Mouse (Mus musculus) cerebellum, adult 11 months (tissue): ENCODE measurements around the gene Lrrc1.
A peak's percentile ranks its signal among the peaks of the same experiment; 100 is the strongest.

ENCODE experiments used
- DNase-seq: peaks from one replicate; pipeline ENCODE4 v3.0.0; 2022

Lrrc1 gene

GRCm38 (mm10) chr9:77541556-77541955 lies 3.1 kb downstream of the Lrrc1 start:
- DNase-seq, result no peak

DNA sequence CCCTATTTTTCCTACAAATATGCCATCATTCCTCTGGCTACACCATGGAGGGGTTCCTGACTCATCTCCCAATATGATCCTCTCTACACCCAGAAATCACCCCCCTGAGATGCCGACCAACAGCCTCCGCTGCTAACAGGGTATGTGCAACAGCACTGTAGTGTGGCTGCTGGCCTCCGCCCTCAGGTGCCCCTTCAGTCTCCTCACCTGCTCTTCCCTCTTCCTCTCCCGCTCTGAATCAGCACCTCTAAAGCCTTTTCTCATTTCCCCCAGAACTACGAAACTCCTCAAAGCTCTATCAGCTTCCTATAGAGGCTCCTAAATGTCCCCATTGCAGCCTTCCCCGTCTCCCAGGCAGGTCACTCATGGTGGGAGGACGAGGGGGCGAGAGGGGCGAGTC lies 5.4 kb downstream of the Lrrc1 start:
- no peak for DNase-seq

GRCm38 (mm10) chr9:77537357-77537756 lies 7.3 kb downstream of the Lrrc1 start:
- DNase-seq, result no peak

DNA sequence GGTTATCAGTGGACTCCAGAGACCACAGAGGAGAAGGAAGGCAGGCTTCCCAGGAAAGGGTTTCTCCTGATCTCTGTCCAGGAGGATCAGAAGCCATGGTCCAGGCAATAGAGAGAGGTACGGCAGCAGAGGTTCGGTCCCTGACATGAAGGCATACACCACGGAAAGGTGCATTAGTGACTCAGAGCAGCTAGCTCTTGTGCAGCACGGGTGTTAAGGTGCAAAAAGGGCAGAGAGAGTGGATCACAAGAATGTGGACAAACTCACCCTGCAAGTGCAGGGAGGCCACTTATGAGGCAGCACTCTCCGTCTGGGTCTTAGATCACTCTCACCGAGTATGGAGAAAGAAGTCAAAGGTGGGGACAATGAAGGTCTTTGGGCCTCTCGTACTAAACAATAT lies 7.8 kb downstream of the Lrrc1 start:
- DNase-seq, result no peak

DNA sequence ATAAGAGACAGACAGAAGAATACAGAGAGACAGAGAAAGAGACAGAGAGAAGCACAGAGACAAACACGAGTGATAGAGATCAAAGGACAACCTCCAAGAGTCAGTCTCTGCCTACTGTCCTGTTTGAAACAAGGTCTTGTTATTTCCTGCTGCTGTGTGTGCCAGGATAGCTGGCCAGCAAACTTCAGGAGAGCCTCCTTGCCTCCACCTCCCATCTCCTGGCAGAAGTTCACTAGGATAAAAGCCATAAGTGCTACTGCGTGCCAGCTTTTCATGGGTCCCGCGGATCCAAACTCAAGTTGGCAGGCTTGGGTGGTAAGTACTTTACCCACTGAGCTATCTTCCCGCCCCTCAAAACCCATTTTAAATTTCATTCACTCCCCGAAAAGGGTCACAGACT lies 8.4 kb downstream of the Lrrc1 start:
- DNase-seq, result no peak

GRCm38 (mm10) chr9:77535021-77535744 lies 9.5 kb downstream of the Lrrc1 start:
- peak; percentile 24 for DNase-seq

- DNase-seq, result no peak
These were observed 16.2 kb downstream of the Lrrc1 start for GRCm38 (mm10) chr9:77528379-77529041.

DNA sequence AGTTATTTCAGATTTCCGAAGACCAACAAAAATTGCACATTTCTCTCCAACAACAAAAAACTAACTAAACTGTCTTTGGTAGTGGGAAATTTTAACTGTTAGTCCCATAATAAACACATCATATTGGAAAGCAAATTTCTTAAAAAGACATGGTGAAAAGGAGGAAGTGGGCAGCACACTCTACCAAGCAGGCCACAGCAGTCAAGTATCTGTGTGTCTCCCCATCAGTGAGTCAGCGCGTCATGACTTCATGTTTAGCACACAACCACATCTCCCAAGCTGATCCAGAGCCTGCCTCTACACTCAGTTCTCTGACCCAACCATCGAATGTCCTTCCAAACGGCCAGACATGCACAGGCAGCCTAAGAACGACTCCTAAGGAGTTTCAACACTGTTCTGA lies 17.5 kb downstream of the Lrrc1 start:
- DNase-seq, result no peak

DNA sequence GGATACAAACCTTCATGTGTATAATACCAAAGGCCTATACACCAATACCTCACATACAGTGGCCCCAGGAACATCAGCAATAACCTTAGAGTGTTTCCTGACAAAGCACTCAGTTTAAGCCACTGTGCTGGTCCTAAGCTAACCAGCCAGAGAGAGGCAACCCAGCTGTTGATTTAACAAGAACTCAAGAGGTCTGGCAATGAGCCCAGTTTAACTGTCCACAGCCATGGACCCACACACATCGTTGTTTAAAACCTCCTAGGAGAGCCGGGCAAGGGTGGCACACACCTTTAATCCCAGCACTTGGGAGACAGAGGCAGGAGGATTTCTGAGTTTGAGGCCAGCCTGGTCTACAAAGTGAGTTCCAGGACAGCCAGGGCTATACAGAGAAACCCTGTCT lies 18.0 kb downstream of the Lrrc1 start:
- no peak for DNase-seq

DNA sequence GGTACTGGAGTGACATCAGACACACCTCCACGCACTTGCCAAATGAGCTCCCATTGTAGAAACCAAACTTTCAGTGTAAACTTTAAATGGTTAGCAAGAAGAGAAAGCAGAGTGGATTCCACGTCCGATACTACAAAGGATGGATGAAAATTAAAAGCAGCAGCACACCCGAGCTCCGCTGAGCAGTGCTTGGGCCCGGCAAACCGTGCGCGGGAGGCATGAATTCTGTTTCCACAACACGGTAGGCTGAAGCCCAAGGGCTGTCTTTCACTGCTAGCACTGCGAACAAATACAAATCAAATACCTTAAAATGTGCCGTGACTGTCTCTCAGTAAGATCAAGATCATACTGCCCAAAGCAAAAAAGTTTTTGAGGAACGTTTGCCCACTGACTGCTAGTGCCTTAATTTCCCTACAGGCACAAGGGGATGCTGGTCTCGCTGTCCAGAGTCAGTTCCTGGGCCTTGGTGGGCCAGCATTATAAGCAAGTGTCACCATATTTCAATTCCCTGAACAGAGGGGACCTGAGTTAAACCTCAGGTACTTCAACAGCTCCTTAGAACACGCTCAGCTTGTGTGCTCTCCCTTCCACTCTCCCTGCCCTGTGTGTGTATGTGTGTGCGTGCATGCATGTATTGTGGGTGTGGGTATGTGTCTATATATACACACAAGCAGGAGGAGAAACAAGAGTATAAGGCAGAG lies 18.9 kb downstream of the Lrrc1 start:
- DNase-seq, result no peak

GRCm38 (mm10) chr9:77523793-77524192 lies 20.9 kb downstream of the Lrrc1 start:
- DNase-seq, result no peak

GRCm38 (mm10) chr9:77522476-77522875 lies 22.2 kb downstream of the Lrrc1 start:
- no peak for DNase-seq

- DNase-seq, result no peak
These were observed 25.5 kb downstream of the Lrrc1 start for GRCm38 (mm10) chr9:77519198-77519597.

DNA sequence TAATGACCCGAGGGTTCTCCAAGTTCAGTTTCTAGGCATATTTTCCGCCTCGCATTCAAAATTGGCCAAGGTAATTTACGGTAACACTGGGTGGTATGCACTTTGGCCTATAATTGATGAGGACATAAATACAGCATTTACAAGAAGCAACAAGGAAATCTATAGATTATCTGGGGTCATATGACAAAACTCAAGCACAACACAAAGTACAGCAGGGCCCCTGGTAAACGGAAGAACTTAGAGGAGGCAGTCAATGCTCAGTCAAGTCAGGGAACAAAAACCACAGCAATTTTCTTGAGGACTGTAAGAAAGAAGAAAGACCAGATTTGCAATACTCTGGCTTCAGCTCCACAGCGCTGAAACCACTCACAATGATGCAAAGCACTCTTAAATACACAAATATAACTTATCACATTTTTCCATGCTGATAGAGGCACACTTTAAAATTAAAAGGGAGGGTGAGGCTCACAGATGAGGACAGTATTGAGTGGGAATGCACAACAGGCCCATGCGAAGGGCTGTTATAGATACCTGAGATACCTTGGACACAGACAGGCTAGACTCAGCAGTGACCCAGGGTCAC lies 27.8 kb downstream of the Lrrc1 start:
- no peak for DNase-seq

- DNase-seq, result no peak
These were observed 30.8 kb downstream of the Lrrc1 start for GRCm38 (mm10) chr9:77513892-77514291.

- DNase-seq, result no peak
These were observed 32.5 kb downstream of the Lrrc1 start for GRCm38 (mm10) chr9:77512220-77512619.

DNA sequence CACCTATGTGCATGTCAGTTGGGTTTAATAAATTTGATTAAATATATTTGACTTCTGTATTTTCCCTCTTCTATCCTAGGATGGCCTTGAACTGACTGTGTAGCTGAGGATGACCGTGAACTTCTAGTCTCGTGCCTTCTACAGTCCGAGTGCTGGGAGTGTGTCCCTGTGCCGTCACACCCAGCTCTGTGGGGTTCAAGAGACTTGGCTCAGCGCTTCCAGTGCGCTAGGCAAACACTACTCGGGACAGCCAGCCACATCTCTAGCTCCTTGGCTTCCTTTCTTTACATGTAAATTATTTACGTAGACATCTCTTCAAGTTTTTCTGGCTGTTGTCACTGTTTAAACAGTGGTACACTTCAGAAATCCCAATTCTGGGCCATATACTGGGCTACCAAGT lies 34.1 kb downstream of the Lrrc1 start:
- no peak for DNase-seq

GRCm38 (mm10) chr9:77507743-77508394 lies 36.8 kb downstream of the Lrrc1 start:
- DNase-seq, result no peak

- DNase-seq, result peak; percentile 16
These were observed 41.9 kb downstream of the Lrrc1 start for GRCm38 (mm10) chr9:77502548-77503438.

GRCm38 (mm10) chr9:77502171-77502547 lies 42.5 kb downstream of the Lrrc1 start:
- DNase-seq, result no peak

- no peak for DNase-seq
These were observed 45.6 kb downstream of the Lrrc1 start for GRCm38 (mm10) chr9:77499084-77499483.

DNA sequence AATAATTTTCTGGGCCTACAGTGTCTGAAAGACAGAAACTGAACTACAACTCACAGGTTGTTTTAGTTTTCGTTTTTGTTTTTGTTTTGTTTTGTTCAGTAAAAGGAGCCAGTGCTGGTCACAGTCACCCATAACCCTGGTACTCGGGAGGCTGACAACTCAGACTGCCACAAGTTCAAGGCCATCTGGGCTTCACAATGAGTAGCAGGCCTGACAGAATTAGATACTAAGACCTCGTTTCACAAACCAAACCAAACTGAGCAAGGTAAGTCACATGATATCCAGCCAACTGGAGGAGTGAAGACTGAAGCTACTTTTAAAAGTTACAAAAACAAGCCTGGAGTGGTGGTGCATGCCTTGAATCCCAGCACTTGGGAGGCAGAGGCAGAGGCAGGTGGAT lies 46.3 kb downstream of the Lrrc1 start:
- DNase-seq, result no peak
